Mouse (Mus musculus) hindbrain, postnatal 0 days (tissue): ENCODE results near the gene Lcn5. TPM values are rescaled to one million over a fixed set of nuclear protein-coding genes. Genes with fewer than 3 reads are reported as not detected.

ENCODE experiments used
- polyA plus RNA-seq: library from polyadenylated mRNA; unstranded; fragments of >200 nt; fragmentation: Nextera tagmentation; extraction: Ambion mirVana; gene quantifications from 2 replicates; pipeline ENCODE4 v1.2.1, GENCODE M21; 2015
- total RNA-seq: library from RNA; depleted of rRNA; stranded (reverse); fragments of >200 nt; gene quantifications from 2 replicates; pipeline ENCODE4 v1.2.3, GENCODE M21; 2014; rRNA removed

The Lcn5 gene
- total and polyA plus RNA-seq, 2 experiments from 2014 or later, result not detected

Other genes starting within 250 kb of the Lcn5 start
- 1.0 TPM in 1 of 2 replicates, not detected in the other for gene Fut7, start 234.7 kb upstream of the Lcn5 start, total RNA-seq
- gene Fut7, start 234.7 kb upstream of the Lcn5 start, polyA plus RNA-seq, result 0.18 and 0.20 TPM in 2 replicates
- gene Abca2, start 229.2 kb upstream of the Lcn5 start, total RNA-seq, result 84.6 and 94.9 TPM in 2 replicates
- 10.7 and 12.5 TPM in 2 replicates for gene Abca2, start 229.2 kb upstream of the Lcn5 start, polyA plus RNA-seq
- gene Clic3, start 201.1 kb upstream of the Lcn5 start, total RNA-seq, result 0.97 and 3.9 TPM in 2 replicates
- gene Clic3, start 201.1 kb upstream of the Lcn5 start, polyA plus RNA-seq, result 4.1 and 4.8 TPM in 2 replicates
- gene Paxx, start 196.9 kb upstream of the Lcn5 start, total RNA-seq, result 183 and 187 TPM in 2 replicates
- 141 and 145 TPM in 2 replicates for gene Paxx, start 196.9 kb upstream of the Lcn5 start, polyA plus RNA-seq
- 1,517 and 2,498 TPM in 2 replicates for gene Ptgds, start 187.9 kb upstream of the Lcn5 start, total RNA-seq
- 2,872 and 3,193 TPM in 2 replicates for gene Ptgds, start 187.9 kb upstream of the Lcn5 start, polyA plus RNA-seq
- gene Lcn12, start 164.0 kb upstream of the Lcn5 start, total RNA-seq, result not detected in 2 replicates
- not detected in 2 replicates for gene Lcn12, start 164.0 kb upstream of the Lcn5 start, polyA plus RNA-seq
- 140 and 175 TPM in 2 replicates for gene Fbxw5, start 157.2 kb upstream of the Lcn5 start, total RNA-seq
- gene Fbxw5, start 157.2 kb upstream of the Lcn5 start, polyA plus RNA-seq, result 93.4 and 102 TPM in 2 replicates
- gene C8g, start 156.2 kb upstream of the Lcn5 start, total RNA-seq, result 0.58 and 0.68 TPM in 2 replicates
- gene C8g, start 156.2 kb upstream of the Lcn5 start, polyA plus RNA-seq, result 6.5 and 8.0 TPM in 2 replicates
- gene Traf2, start 111.0 kb upstream of the Lcn5 start, total RNA-seq, result 10.0 and 11.4 TPM in 2 replicates
- gene Traf2, start 111.0 kb upstream of the Lcn5 start, polyA plus RNA-seq, result 9.2 and 9.3 TPM in 2 replicates
- 159 and 274 TPM in 2 replicates for gene Edf1, start 100.1 kb upstream of the Lcn5 start, total RNA-seq
- 394 and 413 TPM in 2 replicates for gene Edf1, start 100.1 kb upstream of the Lcn5 start, polyA plus RNA-seq
- 1.2 and 2.5 TPM in 2 replicates for gene Mamdc4, start 83.1 kb upstream of the Lcn5 start, total RNA-seq
- gene Mamdc4, start 83.1 kb upstream of the Lcn5 start, polyA plus RNA-seq, result 1.2 and 2.0 TPM in 2 replicates
- 35.4 and 48.2 TPM in 2 replicates for gene Phpt1, start 82.7 kb upstream of the Lcn5 start, total RNA-seq
- 232 and 242 TPM in 2 replicates for gene Phpt1, start 82.7 kb upstream of the Lcn5 start, polyA plus RNA-seq
- gene Ajm1, start 76.2 kb upstream of the Lcn5 start, total RNA-seq, result 22.4 and 29.1 TPM in 2 replicates
- 18.8 and 19.8 TPM in 2 replicates for gene Ajm1, start 76.2 kb upstream of the Lcn5 start, polyA plus RNA-seq
- 71.8 and 74.9 TPM in 2 replicates for gene Rabl6, start 49.4 kb upstream of the Lcn5 start, total RNA-seq
- 53.0 and 62.4 TPM in 2 replicates for gene Rabl6, start 49.4 kb upstream of the Lcn5 start, polyA plus RNA-seq
- not detected in 2 replicates for gene Ccdc183, start 40.3 kb upstream of the Lcn5 start, total RNA-seq
- 0.35 and 0.48 TPM in 2 replicates for gene Ccdc183, start 40.3 kb upstream of the Lcn5 start, polyA plus RNA-seq
- 48.0 and 59.8 TPM in 2 replicates for gene Tmem141, start 35.9 kb upstream of the Lcn5 start, total RNA-seq
- 52.0 and 56.9 TPM in 2 replicates for gene Tmem141, start 35.9 kb upstream of the Lcn5 start, polyA plus RNA-seq
- 2.2 and 2.7 TPM in 2 replicates for gene Fcna, start 29.9 kb upstream of the Lcn5 start, total RNA-seq
- 3.7 and 4.3 TPM in 2 replicates for gene Fcna, start 29.9 kb upstream of the Lcn5 start, polyA plus RNA-seq
- gene Lcn8, start 4.8 kb upstream of the Lcn5 start, total RNA-seq, result not detected in 2 replicates
- not detected in 2 replicates for gene Lcn8, start 4.8 kb upstream of the Lcn5 start, polyA plus RNA-seq
- gene Lcn6, start 18.8 kb downstream of the Lcn5 start, total RNA-seq, result not detected in 2 replicates
- not detected in 2 replicates for gene Lcn6, start 18.8 kb downstream of the Lcn5 start, polyA plus RNA-seq
- not detected in 2 replicates for gene Lcn10, start 24.8 kb downstream of the Lcn5 start, total RNA-seq
- gene Lcn10, start 24.8 kb downstream of the Lcn5 start, polyA plus RNA-seq, result not detected in 2 replicates
- gene Obp2a, start 42.1 kb downstream of the Lcn5 start, total RNA-seq, result not detected in 2 replicates
- gene Obp2a, start 42.1 kb downstream of the Lcn5 start, polyA plus RNA-seq, result not detected in 2 replicates
- 90.3 and 92.6 TPM in 2 replicates for gene Bmyc, start 48.8 kb downstream of the Lcn5 start, total RNA-seq
- 206 and 219 TPM in 2 replicates for gene Bmyc, start 48.8 kb downstream of the Lcn5 start, polyA plus RNA-seq
- not detected in 2 replicates for gene Obp2b, start 79.1 kb downstream of the Lcn5 start, total RNA-seq
- not detected in 2 replicates for gene Obp2b, start 79.1 kb downstream of the Lcn5 start, polyA plus RNA-seq
- not detected in 2 replicates for gene Lcn3, start 107.6 kb downstream of the Lcn5 start, total RNA-seq
- gene Lcn3, start 107.6 kb downstream of the Lcn5 start, polyA plus RNA-seq, result not detected in 2 replicates
- gene Lcn11, start 119.1 kb downstream of the Lcn5 start, total RNA-seq, result not detected in 2 replicates
- gene Lcn11, start 119.1 kb downstream of the Lcn5 start, polyA plus RNA-seq, result not detected in 2 replicates
- not detected in 2 replicates for gene Gm13539, start 124.3 kb downstream of the Lcn5 start, total RNA-seq
- gene Gm13539, start 124.3 kb downstream of the Lcn5 start, polyA plus RNA-seq, result not detected in 2 replicates
- not detected in 2 replicates for gene Glt6d1, start 157.9 kb downstream of the Lcn5 start, total RNA-seq
- gene Glt6d1, start 157.9 kb downstream of the Lcn5 start, polyA plus RNA-seq, result not detected in 2 replicates
- gene Lcn9, start 165.2 kb downstream of the Lcn5 start, total RNA-seq, result not detected in 2 replicates
- not detected in 2 replicates for gene Lcn9, start 165.2 kb downstream of the Lcn5 start, polyA plus RNA-seq
- not detected in 2 replicates for gene Sohlh1, start 189.3 kb downstream of the Lcn5 start, total RNA-seq
- not detected in 2 replicates for gene Sohlh1, start 189.3 kb downstream of the Lcn5 start, polyA plus RNA-seq
- 52.7 and 52.8 TPM in 2 replicates for gene Kcnt1, start 205.8 kb downstream of the Lcn5 start, total RNA-seq
- 21.9 and 23.2 TPM in 2 replicates for gene Kcnt1, start 205.8 kb downstream of the Lcn5 start, polyA plus RNA-seq